Mouse (Mus musculus) ES-E14 (cell line): ENCODE measurements around the gene C8a.

Experiments
- HCFC1 ChIP-seq: IDR thresholded peaks from 2 replicates; pipeline ENCODE4 v1.6.1; 2012; ENCODE audit warnings: low read length, inconsistent platforms, borderline replicate concordance; ENCODE audit not compliant: insufficient read depth
- ZC3H11A ChIP-seq: IDR thresholded peaks from 2 replicates; pipeline ENCODE4 v1.6.1; 2012; ENCODE audit warnings: low read depth, mild to moderate bottlenecking, inconsistent platforms, low read length, borderline replicate concordance
- ZNF384 ChIP-seq: IDR thresholded peaks from 2 replicates; pipeline ENCODE4 v1.6.1; 2012; ENCODE audit warnings: low read depth, low read length, inconsistent platforms

- no peak for TF ChIP-seq ZNF384
- TF ChIP-seq HCFC1, result no peak
- no peak for TF ChIP-seq ZC3H11A
Measured at GRCm38 (mm10) chr4:104855216-104855615, 21.0 kb downstream of the C8a start.
